Mouse (Mus musculus): ENCODE measurements around the gene Adgra1.

Adgra1 gene

GRCm38 (mm10) chr7:139905261-139905660 lies 71.3 kb downstream of the Adgra1 start:
- DNase-seq (ENCODE audit: low read depth in 2 of 2, low spot score in 2 of 2), result no peak

GRCm38 (mm10) chr7:139905661-139906060 lies 71.7 kb downstream of the Adgra1 start:
- peak; percentile 16 to 19 for DNase-seq (ENCODE audit: low read depth in 2 of 2, low spot score in 2 of 2)

DNA sequence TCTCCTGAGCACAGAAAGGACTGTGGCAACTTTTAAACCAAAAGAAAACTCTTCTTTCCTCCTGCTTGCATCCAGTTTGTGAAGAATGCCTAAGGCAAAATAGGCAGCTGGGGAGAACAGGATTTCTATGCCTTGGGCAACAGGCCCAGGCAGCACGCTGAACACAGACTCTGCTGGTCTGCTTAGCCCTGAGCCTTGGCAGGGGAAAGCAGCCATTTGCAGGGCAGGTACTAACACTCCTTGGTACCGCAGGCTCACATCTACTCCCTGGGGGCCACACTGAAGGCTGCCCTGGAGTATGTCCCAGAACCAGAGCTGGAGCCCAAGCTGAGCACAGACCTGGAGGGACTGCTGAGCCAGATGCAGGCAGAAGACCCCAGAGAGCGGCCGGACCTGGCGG lies 74.2 kb downstream of the Adgra1 start:
- DNase-seq (ENCODE audit: low read depth in 2 of 2, low spot score in 2 of 2), result no peak

DNA sequence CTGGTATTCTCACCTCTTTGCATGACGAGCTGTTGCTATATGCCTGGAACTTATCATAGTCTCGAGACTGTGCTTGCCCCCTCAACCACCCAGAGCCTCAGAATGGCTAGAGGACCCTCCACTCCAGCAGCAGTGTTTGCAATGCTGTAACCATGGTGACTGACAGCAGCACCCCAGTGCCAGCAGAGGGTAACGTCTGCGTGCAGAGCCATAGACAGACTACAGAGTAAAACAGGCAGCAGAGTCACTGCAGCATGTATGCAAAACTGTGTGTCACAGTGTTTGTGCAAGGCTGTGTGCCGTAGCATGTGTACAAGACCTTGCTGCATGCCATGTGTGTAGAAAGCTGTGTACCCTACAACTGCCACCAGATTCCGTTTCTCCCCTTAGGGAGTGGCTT lies 75.5 kb downstream of the Adgra1 start:
- no peak for DNase-seq (ENCODE audit: low read depth in 2 of 2, low spot score in 2 of 2)

GRCm38 (mm10) chr7:139910204-139910835 lies 76.3 kb downstream of the Adgra1 start:
- DNase-seq (ENCODE audit: low read depth in 2 of 2, low spot score in 2 of 2), result no peak

DNA sequence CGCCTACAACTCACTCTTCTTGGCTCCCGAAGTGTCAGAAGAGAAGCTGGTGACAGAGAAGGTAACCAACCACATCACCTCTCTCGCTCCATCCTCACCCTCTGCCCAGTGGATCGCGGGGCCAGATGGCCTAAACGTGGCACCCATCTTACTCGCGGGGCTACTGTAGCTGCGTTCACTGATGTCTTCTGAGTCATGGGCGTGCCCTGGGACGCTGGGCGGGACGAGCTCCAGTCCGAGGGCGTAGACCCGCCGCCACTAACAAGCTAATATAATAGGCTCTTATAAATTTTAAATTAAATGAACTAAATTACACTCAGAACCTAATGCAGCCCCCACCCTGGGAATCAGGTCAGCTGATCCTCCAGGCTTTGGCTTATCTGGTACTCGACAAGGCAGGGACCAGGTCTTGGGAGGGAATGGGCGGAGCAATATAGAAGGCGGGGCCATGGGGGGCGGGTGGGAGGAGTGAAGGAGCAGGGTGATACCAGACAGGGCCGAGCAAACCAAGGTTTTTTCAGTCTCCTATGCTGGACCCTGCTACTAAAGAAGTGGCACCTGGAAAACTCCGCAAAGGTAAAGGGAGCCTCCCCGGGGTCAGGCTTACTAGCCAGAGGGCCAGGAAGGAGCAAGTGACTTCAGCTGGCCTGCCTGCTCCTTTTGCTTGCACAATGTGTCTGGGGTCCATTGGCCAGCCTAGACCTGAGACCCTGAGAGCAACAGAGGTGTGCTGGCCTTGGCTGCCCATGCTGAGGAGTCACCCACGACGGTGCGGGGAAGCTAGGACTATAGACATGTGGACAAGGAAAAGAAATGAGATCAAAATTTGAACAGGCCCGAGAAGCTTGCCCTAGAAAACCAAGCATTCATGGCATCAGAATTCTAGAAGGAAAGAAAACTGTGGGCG lies 80.4 kb downstream of the Adgra1 start:
- no peak for DNase-seq (ENCODE audit: low read depth in 2 of 2, low spot score in 2 of 2)

DNA sequence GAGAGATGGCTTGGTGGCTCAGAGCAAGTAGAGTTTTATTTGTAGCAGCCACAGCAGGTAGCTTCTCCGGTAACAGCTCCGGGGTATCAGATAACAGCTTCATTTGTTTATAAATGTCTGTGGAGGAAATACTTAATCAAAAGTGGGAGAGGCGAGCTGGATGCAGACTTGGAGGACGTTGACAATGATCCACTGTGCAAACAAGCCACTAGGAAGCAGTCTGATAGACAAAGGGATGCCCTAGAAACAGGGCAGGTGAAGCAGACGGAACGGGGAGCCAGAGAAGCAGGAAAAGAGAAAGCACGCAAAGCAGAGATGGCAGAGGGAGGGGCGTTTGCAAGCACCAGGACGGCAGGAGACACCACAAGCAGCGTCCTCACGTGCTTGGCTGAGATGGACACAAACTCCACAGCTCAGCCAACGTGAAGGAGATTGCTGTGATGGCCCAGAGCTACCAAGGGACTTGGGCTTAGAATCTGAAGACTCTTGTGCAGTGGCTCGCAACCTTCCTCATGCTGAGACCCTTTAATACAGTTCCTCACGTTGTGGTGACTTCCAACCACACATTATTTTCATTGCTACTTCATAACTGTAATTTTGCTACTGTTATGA lies 81.8 kb downstream of the Adgra1 start:
- DNase-seq (ENCODE audit: low read depth in 2 of 2, low spot score in 2 of 2), result no peak

DNA sequence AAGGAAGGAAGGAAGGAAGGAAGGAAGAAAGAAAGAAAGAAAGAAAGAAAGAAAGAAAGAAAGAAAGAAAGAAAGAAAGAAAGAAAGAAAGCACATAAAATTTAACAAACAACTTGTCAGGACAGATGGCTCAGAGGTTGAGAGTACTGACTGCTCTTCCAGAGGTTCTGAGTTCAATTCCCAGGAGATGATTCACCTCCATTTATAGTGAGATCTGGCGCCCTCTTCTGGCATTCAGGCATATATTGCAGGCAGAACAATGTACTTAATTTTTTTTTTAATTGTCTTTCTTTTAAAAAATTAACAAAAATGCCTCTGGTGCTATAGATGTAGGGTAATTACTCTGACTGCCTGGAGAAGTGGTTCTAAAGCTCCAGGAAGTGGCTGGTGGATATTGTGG lies 82.4 kb downstream of the Adgra1 start:
- no peak for DNase-seq (ENCODE audit: low read depth in 2 of 2, low spot score in 2 of 2)

- DNase-seq (ENCODE audit: low read depth in 2 of 2, low spot score in 2 of 2), result no peak
Measured at GRCm38 (mm10) chr7:139918262-139918661, 84.3 kb downstream of the Adgra1 start.

All from CD8-positive naive resting alpha-beta T cell, adult 2 months (primary cell).